In the genomic region with DNA sequence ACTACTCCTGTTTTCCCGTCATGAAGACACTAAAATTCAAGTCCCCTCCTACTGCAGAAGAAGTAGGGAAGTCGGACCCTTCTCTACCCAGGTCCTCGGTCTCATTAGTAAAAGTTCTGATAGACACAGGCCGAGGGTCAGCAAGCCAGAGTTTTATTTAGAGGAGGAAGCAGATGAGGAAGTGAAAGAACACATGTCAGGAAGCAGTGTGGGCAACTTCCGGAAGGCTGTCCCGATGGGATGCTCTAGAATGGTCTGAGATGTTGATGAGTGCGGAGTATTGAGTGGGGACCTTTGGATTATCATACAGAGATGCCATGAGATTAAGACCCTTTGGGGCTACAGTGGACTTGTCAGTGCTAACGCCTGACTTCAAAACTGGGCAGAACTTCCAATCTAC, we compare ENCODE assay signal across 22 mouse cellular contexts. TPM values are rescaled to one million over a fixed set of nuclear protein-coding genes. Genes with fewer than 3 reads are reported as not detected.
DNase-seq lines count a peak whose midpoint lies in the region; ATAC-seq and TF ChIP-seq lines count a peak whose summit lies in the region.
"Had no signal": no experiment of that assay in that cellular context is flagged by ENCODE, and none has a peak within 500 bp of the region (broad histone marks: within the 10 kb centered on the region; RNA-seq: fewer than 3 reads in every experiment).

No protein-coding gene starts in this region.

- H3K27ac ChIP-seq in CH12.LX (ENCODE audit: insufficient read depth, low read depth): no peak overlapping the region
- H3K27ac ChIP-seq: embryonic facial prominence, embryonic 15.5 days; heart, embryonic 10.5 days; heart, embryonic 15.5 days; hindbrain, embryonic 13.5 days; hindbrain, postnatal 0 days had no signal

- H3K36me3 ChIP-seq in CH12.LX (replicated peaks in 1 of 2; ENCODE audit: control insufficient read depth in 1 of 2, insufficient read depth in 1 of 2, low read length in 1 of 2): no peaks in the 10 kb centered on the region
- H3K36me3 ChIP-seq: embryonic facial prominence, embryonic 15.5 days; G1E; heart, embryonic 10.5 days; heart, embryonic 15.5 days; hindbrain, embryonic 13.5 days had no signal

- in situ Hi-C loops in CH12.LX (cut with MboI; ENCODE audit: low pct_ligation_motif_present, low pct_unique_long_range_greater_than_20kb, low sequenced_read_pairs): no loop called here

- no peak overlapping the region for H3K9ac ChIP-seq in CH12.LX (ENCODE audit: insufficient read depth, low read depth)
- H3K9ac ChIP-seq: embryonic facial prominence, embryonic 15.5 days; heart, embryonic 15.5 days; hindbrain, embryonic 13.5 days had no signal

- H3K4me1 ChIP-seq in CH12.LX (ENCODE audit: control insufficient read depth in 1 of 2, insufficient read depth in 2 of 2): peaks cover 0 to 3% of the 10 kb centered on the region in 2 experiments; a peak in 1 of 4 replicates
- H3K4me1 ChIP-seq: embryonic facial prominence, embryonic 15.5 days; heart, embryonic 10.5 days; heart, embryonic 15.5 days; hindbrain, embryonic 13.5 days had no signal

- no peaks in the 10 kb centered on the region for H3K79me2 ChIP-seq in CH12.LX (replicated peaks; ENCODE audit: control insufficient read depth, extremely low read depth, insufficient read depth, poor library complexity, severe bottlenecking)

- no peak for TF ChIP-seq CTCF in CH12.LX (conservative IDR thresholded peaks at IDR 0.05 in 1 of 2, IDR thresholded peaks at IDR 0.05 in 1 of 2; ENCODE audit: low read depth in 2 of 2, low read length in 2 of 2)

- TF ChIP-seq POLR2A in CH12.LX (IDR thresholded peaks at IDR 0.05; ENCODE audit: low read depth, low read length): no peak

- H3K4me3 ChIP-seq in CH12.LX (replicated peaks in 1 of 3; ENCODE audit: low read depth in 2 of 3, low read length in 2 of 3, poor library complexity in 1 of 3): no peak overlapping the region
- H3K4me3 ChIP-seq: embryonic facial prominence, embryonic 15.5 days; erythroblast, embryonic 14.5 days; heart, embryonic 10.5 days; heart, embryonic 15.5 days; hindbrain, embryonic 13.5 days had no signal

- H3K9me3 ChIP-seq in CH12.LX (replicated peaks; ENCODE audit: low read length): no peaks in the 10 kb centered on the region
- H3K9me3 ChIP-seq: embryonic facial prominence, embryonic 15.5 days; G1E; heart, embryonic 10.5 days; heart, embryonic 15.5 days; hindbrain, embryonic 13.5 days had no signal

- H3K27me3 ChIP-seq in CH12.LX (replicated peaks): no peaks in the 10 kb centered on the region
- H3K27me3 ChIP-seq: embryonic facial prominence, embryonic 15.5 days; heart, embryonic 15.5 days; hindbrain, embryonic 13.5 days had no signal

- ATAC-seq in common myeloid progenitor, adult 5-6 weeks (replicated peaks; ENCODE audit: low read depth, poor library complexity, severe bottlenecking): peak; percentile 47
- ATAC-seq in neutrophil, adult 5-6 weeks (ENCODE audit: extremely low read depth, insufficient number of reproducible peaks, low FRiP score, poor library complexity, severe bottlenecking): 0 out of 2 replicates have a peak, but pooled peaks have one; percentile 44
- ATAC-seq: forebrain, embryonic 16.5 days; hindbrain, postnatal 0 days had no signal

- TF ChIP-seq RAD21 in CH12.LX (IDR thresholded peaks at IDR 0.05; ENCODE audit: low read depth, low read length): no peak

- peak; percentile 17 for DNase-seq in layer of hippocampus, adult 9-11 months
- DNase-seq in layer of hippocampus, postnatal 14 days (ENCODE audit: low spot score in 2 of 2): no peak
- no peak for DNase-seq in CH12.LX (ENCODE audit: extremely low read depth)
- no peak for DNase-seq in right cerebral cortex, adult 2 months (ENCODE audit: low spot score in 2 of 2)
- no peak for DNase-seq in urinary bladder, adult 2 months (ENCODE audit: low spot score)
- DNase-seq: adrenal gland, postnatal 10 days; cerebellum, adult 2 months; cerebellum, postnatal 10 days; embryo, embryonic 11 days; gastrocnemius, postnatal 14 days; heart, postnatal 14 days had no signal

- no peak overlapping the region for H3K4me2 ChIP-seq in CH12.LX (ENCODE audit: insufficient read depth, low read depth, poor library complexity, severe bottlenecking)
- H3K4me2 ChIP-seq: embryonic facial prominence, embryonic 15.5 days; heart, embryonic 15.5 days; hindbrain, embryonic 13.5 days had no signal

- dilution Hi-C loops in CH12.LX (cut with MboI; ENCODE audit: extremely low pct_ligation_motif_present, extremely low pct_unique_long_range_greater_than_20kb, low sequenced_read_pairs): no loop called here

- 0 out of 2 replicates have a peak, but pooled peaks have one; percentile 17 for TF ChIP-seq EP300 in CH12.LX (IDR thresholded peaks at IDR 0.05; ENCODE audit: low read length)

TF ChIP-seq in CH12.LX, 34 proteins besides CTCF, POLR2A, EP300 and RAD21:
- 0 out of 2 replicates have a peak, but pooled peaks have one; percentile 12 for TF ChIP-seq IRF4 (IDR thresholded peaks at IDR 0.05; ENCODE audit: low read depth, low read length)
- no peak for TF ChIP-seq POLR2AphosphoS2 (IDR thresholded peaks at IDR 0.05; ENCODE audit: low read depth, low read length)
TF ChIP-seq in CH12.LX: peak in this region for 1.

RNA-seq across cellular contexts. Expression of a gene that starts 46.7 kb away (rescaled TPM):
- total RNA-seq in layer of hippocampus, postnatal 14 days (2021): 1 to 10 TPM; 5.9 to 6.5 TPM
- total RNA-seq in CH12.LX (2012; rRNA removed) (not detected in 2 replicates), CH12.LX (2014; rRNA removed) (not detected in 2 replicates)
- not detected in 2 replicates for polyA plus RNA-seq in CH12.LX (2012; ENCODE audit: insufficient read length, low read depth)
- 1.6 and 2.4 TPM in 2 replicates for total RNA-seq in common myeloid progenitor, adult 5-6 weeks (2017)
- 2.8 and 3.9 TPM in 2 replicates for total RNA-seq in neutrophil, adult 5-6 weeks (2017)
- polyA plus RNA-seq in urinary bladder, adult 2 months (2012; rRNA removed): 16.1 and 17.0 TPM in 2 replicates
- total RNA-seq: G1E; hematopoietic stem cell, adult 5-6 weeks had no signal
- polyA plus RNA-seq: G1E had no signal
